Mouse (Mus musculus) myocyte (in vitro differentiated cells): ENCODE measurements around the gene Klhdc10.

ENCODE experiments used
- E2F4 ChIP-seq: IDR thresholded peaks from one replicate; pipeline ENCODE4 v1.6.1; 2011; ENCODE audit warnings: mild to moderate bottlenecking, control low read depth, moderate library complexity; ENCODE audit not compliant: insufficient read depth
- MAX ChIP-seq: IDR thresholded peaks from one replicate; pipeline ENCODE4 v1.6.1; 2011; ENCODE audit warnings: low read depth, mild to moderate bottlenecking, control low read depth
- MYOG ChIP-seq, 3 experiments: IDR thresholded peaks; one replicate each; pipeline ENCODE4 v1.6.1; 2011; ENCODE audit warnings: control low read depth in 2 of 3, low read depth in 2 of 3, mild to moderate bottlenecking in 2 of 3; ENCODE audit not compliant: insufficient read length in 2 of 3, control insufficient read depth in 1 of 3, insufficient read depth in 1 of 3
- POLR2A ChIP-seq: IDR thresholded peaks from one replicate; pipeline ENCODE4 v1.6.1; 2011; ENCODE audit warnings: low read depth, mild to moderate bottlenecking, control low read depth, moderate library complexity; ENCODE audit not compliant: insufficient read length
- POLR2AphosphoS2 ChIP-seq: IDR thresholded peaks from one replicate; pipeline ENCODE4 v1.6.1; 2011; ENCODE audit warnings: low read depth, control low read depth; ENCODE audit not compliant: insufficient read length
- REST ChIP-seq: IDR thresholded peaks from one replicate; pipeline ENCODE4 v1.6.1; 2011; ENCODE audit warnings: mild to moderate bottlenecking, control low read depth, moderate library complexity; ENCODE audit not compliant: insufficient read depth, insufficient read length
- TCF3 ChIP-seq: IDR thresholded peaks from one replicate; pipeline ENCODE4 v1.6.1; 2011; ENCODE audit warnings: low read depth, control low read depth; ENCODE audit not compliant: insufficient read length
- USF1 ChIP-seq: IDR thresholded peaks from one replicate; pipeline ENCODE4 v1.6.1; 2011; ENCODE audit warnings: low read depth, mild to moderate bottlenecking, control low read depth, moderate library complexity

- TF ChIP-seq POLR2A = no peak
- no peak for TF ChIP-seq USF1
- no peak for TF ChIP-seq E2F4
- no peak for TF ChIP-seq REST
- TF ChIP-seq MAX = no peak
- TF ChIP-seq POLR2AphosphoS2 = no peak
- no peak for TF ChIP-seq TCF3
- no peak for TF ChIP-seq MYOG (IDR thresholded peaks at IDR 0.05; ENCODE audit: control insufficient read depth in 1 of 3, insufficient read depth in 1 of 3, insufficient read length in 2 of 3, low read depth in 2 of 3)
Measured at GRCm38 (mm10) chr6:30381116-30381515, 20.6 kb upstream of the Klhdc10 start.
